Mouse (Mus musculus) myocyte (in vitro differentiated cells): ENCODE measurements around the gene Uroc1. TPM values are rescaled to one million over a fixed set of nuclear protein-coding genes. Genes with fewer than 3 reads are reported as not detected.

ENCODE experiments used
- H3K27me3 ChIP-seq: one replicate; pipeline ENCODE4 v1.6.1; 2011; ENCODE audit not compliant: control insufficient read depth, insufficient read depth, insufficient read length
- H3K36me3 ChIP-seq: one replicate; pipeline ENCODE4 v1.6.1; 2011; ENCODE audit not compliant: control insufficient read depth, insufficient read depth
- H3K4me2 ChIP-seq: one replicate; pipeline ENCODE4 v1.6.1; 2011; ENCODE audit warnings: low read depth, control low read depth
- H3K4me3 ChIP-seq: one replicate; pipeline ENCODE4 v1.5.1; 2011; ENCODE audit warnings: mild to moderate bottlenecking, control low read depth, moderate library complexity
- H3K79me2 ChIP-seq: one replicate; pipeline ENCODE4 v1.6.1; 2011; ENCODE audit not compliant: control insufficient read depth, insufficient read depth
- H3ac ChIP-seq: one replicate; pipeline ENCODE4 v1.6.1; 2011; ENCODE audit not compliant: control insufficient read depth, insufficient read length
- CEBPB ChIP-seq: IDR thresholded peaks from 2 replicates; pipeline ENCODE4 v1.6.1; 2011; ENCODE audit warnings: mild to moderate bottlenecking, moderate library complexity; ENCODE audit not compliant: poor library complexity, insufficient read depth, severe bottlenecking
- E2F4 ChIP-seq: IDR thresholded peaks from one replicate; pipeline ENCODE4 v1.6.1; 2011; ENCODE audit warnings: mild to moderate bottlenecking, control low read depth, moderate library complexity; ENCODE audit not compliant: insufficient read depth
- MAX ChIP-seq: IDR thresholded peaks from one replicate; pipeline ENCODE4 v1.6.1; 2011; ENCODE audit warnings: low read depth, mild to moderate bottlenecking, control low read depth
- MYOD1 ChIP-seq, 3 experiments: IDR thresholded peaks; one replicate each; pipeline ENCODE4 v1.6.1; 2011; ENCODE audit warnings: control low read depth in 2 of 3, low read depth in 2 of 3, mild to moderate bottlenecking in 2 of 3, moderate library complexity in 1 of 3; ENCODE audit not compliant: insufficient read length in 2 of 3, control insufficient read depth in 1 of 3
- MYOG ChIP-seq, 3 experiments: IDR thresholded peaks; one replicate each; pipeline ENCODE4 v1.6.1; 2011; ENCODE audit warnings: control low read depth in 2 of 3, low read depth in 2 of 3, mild to moderate bottlenecking in 2 of 3; ENCODE audit not compliant: insufficient read length in 2 of 3, control insufficient read depth in 1 of 3, insufficient read depth in 1 of 3
- POLR2A ChIP-seq: IDR thresholded peaks from one replicate; pipeline ENCODE4 v1.6.1; 2011; ENCODE audit warnings: low read depth, mild to moderate bottlenecking, control low read depth, moderate library complexity; ENCODE audit not compliant: insufficient read length
- POLR2AphosphoS2 ChIP-seq: IDR thresholded peaks from one replicate; pipeline ENCODE4 v1.6.1; 2011; ENCODE audit warnings: low read depth, control low read depth; ENCODE audit not compliant: insufficient read length
- REST ChIP-seq: IDR thresholded peaks from one replicate; pipeline ENCODE4 v1.6.1; 2011; ENCODE audit warnings: mild to moderate bottlenecking, control low read depth, moderate library complexity; ENCODE audit not compliant: insufficient read depth, insufficient read length
- SRF ChIP-seq: IDR thresholded peaks from one replicate; pipeline ENCODE4 v1.6.1; 2011; ENCODE audit warnings: low read depth; ENCODE audit not compliant: control insufficient read depth, insufficient read length
- TCF12 ChIP-seq: IDR thresholded peaks from one replicate; pipeline ENCODE4 v1.6.1; 2011; ENCODE audit warnings: mild to moderate bottlenecking, control low read depth; ENCODE audit not compliant: poor library complexity, insufficient read depth, severe bottlenecking
- TCF3 ChIP-seq: IDR thresholded peaks from one replicate; pipeline ENCODE4 v1.6.1; 2011; ENCODE audit warnings: low read depth, control low read depth; ENCODE audit not compliant: insufficient read length
- USF1 ChIP-seq: IDR thresholded peaks from one replicate; pipeline ENCODE4 v1.6.1; 2011; ENCODE audit warnings: low read depth, mild to moderate bottlenecking, control low read depth, moderate library complexity
- polyA plus RNA-seq: library from polyadenylated mRNA; unstranded; fragments of >200 nt; fragmentation: generic; extraction: Trizol; gene quantifications from one replicate; pipeline ENCODE4 v1.2.1, GENCODE M21; 2012; ENCODE audit warnings: missing spikeins

Gene Uroc1
- polyA plus RNA-seq, 1 experiment = not detected

DNA sequence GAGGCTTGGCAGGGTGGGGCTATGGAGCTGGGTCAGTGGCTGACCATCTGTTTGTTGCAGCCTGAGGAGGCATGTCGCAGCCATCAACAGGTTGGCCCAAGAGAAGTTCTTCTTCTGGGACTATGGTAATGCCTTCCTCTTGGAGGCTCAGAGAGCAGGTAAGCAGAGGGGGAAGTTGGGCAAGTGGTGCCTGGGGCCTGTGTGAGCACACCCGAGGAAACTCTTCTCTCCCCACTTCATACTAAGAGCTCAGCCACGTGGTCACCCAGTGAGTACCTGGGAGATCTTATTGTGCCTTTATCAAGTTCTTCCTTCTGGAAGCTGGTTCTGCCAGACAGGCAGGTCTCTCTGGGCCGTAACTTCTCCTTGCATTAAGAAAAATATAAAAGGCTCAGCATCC lies 14.1 kb downstream of the Uroc1 start:
- TF ChIP-seq MYOG (IDR thresholded peaks at IDR 0.05; ENCODE audit: control insufficient read depth in 1 of 3, insufficient read depth in 1 of 3, insufficient read length in 2 of 3, low read depth in 2 of 3) (no peak), CEBPB (no peak), MAX (no peak), USF1 (no peak), TCF3 (no peak), SRF (no peak), POLR2A (no peak), REST (no peak), E2F4 (no peak), TCF12 (no peak), MYOD1 (IDR thresholded peaks at IDR 0.05; ENCODE audit: control insufficient read depth in 1 of 3, insufficient read length in 2 of 3, low read depth in 2 of 3) (no peak), POLR2AphosphoS2 (no peak)
- no peak overlapping the region for H3K4me3 ChIP-seq
- H3K79me2 ChIP-seq = no peaks in the 10 kb centered on the region
- peaks cover 18% of the 10 kb centered on the region for H3K27me3 ChIP-seq
- H3K36me3 ChIP-seq = no peaks in the 10 kb centered on the region
- H3ac ChIP-seq = no peak overlapping the region
- no peak overlapping the region for H3K4me2 ChIP-seq

DNA sequence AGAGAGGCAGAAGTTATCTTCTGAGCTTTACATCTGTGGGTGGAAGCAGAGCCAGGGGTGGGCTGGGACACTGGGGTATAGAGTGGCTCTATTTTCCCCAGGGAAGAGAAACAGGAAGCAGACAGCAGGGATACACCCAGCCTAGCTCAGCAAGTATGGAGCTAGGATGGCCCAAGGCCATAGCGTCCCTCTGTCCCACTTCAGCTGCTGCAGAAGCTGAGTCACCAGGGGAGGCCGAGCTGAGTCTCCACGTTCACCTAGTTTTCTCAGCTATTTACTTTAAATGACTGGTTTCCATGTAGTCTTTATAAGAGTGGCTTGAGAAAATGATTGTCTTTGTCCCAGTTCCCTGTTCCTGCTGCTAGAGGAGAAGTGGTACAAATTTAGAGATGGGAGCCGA lies 15.4 kb downstream of the Uroc1 start:
- H3K4me2 ChIP-seq = no peak overlapping the region
- H3K4me3 ChIP-seq = no peak overlapping the region
- H3K79me2 ChIP-seq = no peaks in the 10 kb centered on the region
- peaks cover 18% of the 10 kb centered on the region for H3K27me3 ChIP-seq
- TF ChIP-seq MYOD1 (IDR thresholded peaks at IDR 0.05; ENCODE audit: control insufficient read depth in 1 of 3, insufficient read length in 2 of 3, low read depth in 2 of 3) (no peak), TCF3 (no peak), MAX (no peak), MYOG (IDR thresholded peaks at IDR 0.05; ENCODE audit: control insufficient read depth in 1 of 3, insufficient read depth in 1 of 3, insufficient read length in 2 of 3, low read depth in 2 of 3) (no peak)
- H3ac ChIP-seq = no peak overlapping the region
- no peaks in the 10 kb centered on the region for H3K36me3 ChIP-seq

DNA sequence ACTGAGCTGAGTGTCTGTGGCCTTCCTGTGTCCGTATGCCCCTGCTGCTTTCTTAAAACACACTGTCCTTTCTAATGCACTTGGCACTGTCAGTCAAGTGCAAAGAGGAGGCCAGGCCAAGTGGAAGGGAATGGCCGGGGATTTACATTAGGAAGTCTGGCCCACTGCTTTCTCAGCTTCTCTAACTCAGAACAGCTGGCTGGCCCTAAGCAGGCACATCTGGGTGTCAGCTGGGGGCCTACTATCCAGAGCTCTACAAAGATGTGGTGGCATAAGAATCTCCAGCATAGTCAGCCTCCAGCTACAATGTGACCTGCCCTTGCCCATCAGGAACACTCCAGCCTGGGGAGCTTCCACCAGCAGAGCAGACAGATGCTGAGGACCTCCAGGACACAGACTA lies 16.9 kb downstream of the Uroc1 start:
- no peak overlapping the region for H3K4me3 ChIP-seq
- H3K36me3 ChIP-seq = no peaks in the 10 kb centered on the region
- no peak for TF ChIP-seq MAX
- no peak for TF ChIP-seq CEBPB
- TF ChIP-seq REST = no peak
- TF ChIP-seq MYOD1 (IDR thresholded peaks at IDR 0.05; ENCODE audit: control insufficient read depth in 1 of 3, insufficient read length in 2 of 3, low read depth in 2 of 3) = peak in 2 of 3 experiments; percentile 41 to 68
- TF ChIP-seq TCF12 = no peak
- no peak for TF ChIP-seq POLR2A
- no peak for TF ChIP-seq E2F4
- no peak overlapping the region for H3K4me2 ChIP-seq
- peaks cover 13% of the 10 kb centered on the region for H3K27me3 ChIP-seq
- H3K79me2 ChIP-seq = no peaks in the 10 kb centered on the region
- H3ac ChIP-seq = no peak overlapping the region

DNA sequence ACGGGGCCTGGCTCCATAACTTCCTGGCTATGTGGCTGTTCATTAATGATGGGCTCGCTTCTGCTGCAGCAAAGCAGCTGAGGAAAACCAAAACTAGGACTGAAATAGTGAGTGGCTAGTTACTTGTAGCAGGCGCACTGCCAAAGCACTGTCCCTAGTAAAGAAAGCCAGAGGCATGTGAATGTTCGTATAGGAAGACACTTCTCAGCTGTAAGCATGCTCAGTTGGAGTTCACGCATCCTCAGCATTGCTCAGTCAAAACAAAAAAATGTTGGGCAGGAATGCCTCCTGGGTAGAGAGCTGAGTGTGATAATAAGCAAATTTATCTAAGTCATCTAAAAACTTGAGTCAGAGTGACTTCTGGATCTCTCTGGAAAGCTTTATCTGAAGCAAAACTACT lies 25.1 kb downstream of the Uroc1 start:
- no peaks in the 10 kb centered on the region for H3K79me2 ChIP-seq
- no peak overlapping the region for H3ac ChIP-seq
- no peaks in the 10 kb centered on the region for H3K27me3 ChIP-seq
- H3K36me3 ChIP-seq = no peaks in the 10 kb centered on the region
- TF ChIP-seq TCF12 (no peak), POLR2AphosphoS2 (no peak), POLR2A (no peak), MAX (no peak), SRF (no peak)
- H3K4me3 ChIP-seq = no peak overlapping the region
- no peak overlapping the region for H3K4me2 ChIP-seq

DNA sequence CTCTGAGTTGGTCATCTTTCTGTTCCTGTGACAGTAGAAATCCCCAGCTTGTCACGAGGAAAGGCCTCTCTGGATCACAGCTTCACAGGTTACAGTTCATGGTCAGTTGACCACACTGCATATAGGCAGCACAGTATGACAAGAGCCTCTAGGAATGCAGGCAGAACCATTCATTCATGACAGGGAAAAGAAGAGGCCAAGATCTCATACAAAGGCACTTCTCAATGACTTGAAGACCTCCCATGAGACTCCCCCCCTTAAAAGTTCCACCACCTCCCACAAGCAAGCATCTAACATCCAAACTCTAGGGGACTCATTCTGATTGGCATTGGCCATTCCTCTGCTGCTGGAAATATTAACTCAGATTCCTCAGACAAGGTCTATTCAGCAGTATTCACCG lies 26.4 kb downstream of the Uroc1 start:
- Histone ChIP-seq H3K4me3 (no peak overlapping the region), H3K27me3 (no peaks in the 10 kb centered on the region), H3K4me2 (peak overlapping the region; percentile 59), H3ac (no peak overlapping the region), H3K79me2 (no peaks in the 10 kb centered on the region), H3K36me3 (no peaks in the 10 kb centered on the region)
- TF ChIP-seq CEBPB (no peak), TCF12 (no peak), SRF (no peak), TCF3 (no peak), USF1 (no peak), MYOD1 (IDR thresholded peaks at IDR 0.05; ENCODE audit: control insufficient read depth in 1 of 3, insufficient read length in 2 of 3, low read depth in 2 of 3) (no peak), REST (no peak), MAX (no peak), POLR2A (no peak), POLR2AphosphoS2 (no peak), MYOG (IDR thresholded peaks at IDR 0.05; ENCODE audit: control insufficient read depth in 1 of 3, insufficient read depth in 1 of 3, insufficient read length in 2 of 3, low read depth in 2 of 3) (no peak), E2F4 (no peak)
